Mouse (Mus musculus): Measurements from ENCODE around the gene Serinc3.
A peak's percentile ranks its signal among the peaks of the same experiment; 100 is the strongest.

- TF ChIP-seq CTCF (IDR thresholded peaks at IDR 0.05; ENCODE audit: low read depth) (peak; percentile 80), EP300 (IDR thresholded peaks at IDR 0.05; ENCODE audit: low read depth) (no peak)
Measured at GRCm38 (mm10) chr2:163597661-163598060, 47.3 kb downstream of the Serinc3 start.
